In genomic region chr2:48417000-48417596, GRCm38 (mm10) we compare ENCODE assay signal across 25 mouse cellular contexts.
DNase-seq lines count a peak whose midpoint lies in the region; ATAC-seq lines count a peak whose summit lies in the region.
"Had no signal": no experiment of that assay in that cellular context is flagged by ENCODE, and none has a peak within 500 bp of the region (broad histone marks: within the 10 kb centered on the region; RNA-seq: fewer than 3 reads in every experiment).

No protein-coding gene starts in this region.

- DNase-seq in embryo, embryonic 10 days (ENCODE audit: low spot score) = peak; percentile 6
- no peak for DNase-seq in embryo, embryonic 10.5 days (ENCODE audit: low spot score)
- DNase-seq in heart, adult 8-10 months (ENCODE audit: low spot score) = no peak
- no peak for DNase-seq in heart, postnatal 36 days
- peak; percentile 36 for DNase-seq in skeletal muscle tissue, adult 2 months (ENCODE audit: low read depth, low spot score)
- no peak for DNase-seq in MN1 (ENCODE audit: low spot score)
- DNase-seq: adrenal gland, adult 2 months; adrenal gland, postnatal 25 days; B cell, adult 2 months; cerebellum, adult 18-20 months; cerebellum, adult 9-11 months; cerebellum, postnatal 36 days; gastrocnemius, postnatal 10 days; kidney, adult 8-10 months had no signal

- 47% methylated on average over 4 of the region's 4 CpGs for WGBS in heart, embryonic 11.5 days (ENCODE audit: insufficient replicate concordance)
- WGBS in heart, embryonic 15.5 days = 36% methylated on average over 4 of the region's 4 CpGs

- no peaks in the 10 kb centered on the region for H3K9me3 ChIP-seq in heart, embryonic 11.5 days (replicated peaks; ENCODE audit: control insufficient read depth, low read length)
- no peaks in the 10 kb centered on the region for H3K9me3 ChIP-seq in heart, embryonic 15.5 days (replicated peaks)
- H3K9me3 ChIP-seq: embryonic facial prominence, embryonic 12.5 days; forebrain, embryonic 12.5 days; G1E; hindbrain, embryonic 12.5 days had no signal

- no peaks in the 10 kb centered on the region for H3K4me1 ChIP-seq in heart, embryonic 11.5 days (ENCODE audit: control insufficient read depth, insufficient read depth, low read length)
- peaks cover 4% of the 10 kb centered on the region; the same call in 1 of the 2 replicates for H3K4me1 ChIP-seq in heart, embryonic 15.5 days (replicated peaks)

- H3K36me3 ChIP-seq in heart, embryonic 11.5 days (ENCODE audit: control insufficient read depth, insufficient read depth, low read length) = no peaks in the 10 kb centered on the region
- no peaks in the 10 kb centered on the region for H3K36me3 ChIP-seq in heart, embryonic 15.5 days
- H3K36me3 ChIP-seq: embryonic facial prominence, embryonic 12.5 days; forebrain, embryonic 12.5 days; G1E; hindbrain, embryonic 12.5 days had no signal

- H3K9ac ChIP-seq in heart, embryonic 11.5 days (ENCODE audit: low read depth, low read length) = no peak overlapping the region
- H3K9ac ChIP-seq in heart, embryonic 15.5 days = no peak overlapping the region
- H3K9ac ChIP-seq: embryonic facial prominence, embryonic 12.5 days; forebrain, embryonic 12.5 days; hindbrain, embryonic 12.5 days had no signal

- no peak overlapping the region for H3K4me2 ChIP-seq in heart, embryonic 11.5 days
- peak overlapping the region; percentile 23; the same call in 1 of the 2 replicates for H3K4me2 ChIP-seq in heart, embryonic 15.5 days
- H3K4me2 ChIP-seq: embryonic facial prominence, embryonic 12.5 days; forebrain, embryonic 12.5 days; hindbrain, embryonic 12.5 days had no signal

- H3K27ac ChIP-seq in heart, embryonic 11.5 days (ENCODE audit: low read depth, low read length) = 0 out of 2 replicates have a peak overlapping the region, but pooled peaks have one; percentile 50
- peak overlapping the region; percentile 84 for H3K27ac ChIP-seq in heart, embryonic 15.5 days
- H3K27ac ChIP-seq: embryonic facial prominence, embryonic 12.5 days; forebrain, embryonic 12.5 days had no signal

- intact Hi-C loops in heart, postnatal 36 days (cut with DNase I) = no loop called here

- ATAC-seq in heart, embryonic 11.5 days (replicated peaks; ENCODE audit: insufficient number of reproducible peaks, low FRiP score, low TSS enrichment) = peak; percentile 42; the same call in 1 of the 2 replicates
- ATAC-seq in heart, embryonic 15.5 days (replicated peaks; ENCODE audit: insufficient number of reproducible peaks, insufficient read depth, low FRiP score, low read depth) = peak; percentile 86
- ATAC-seq: CD4-positive, CD25-positive, alpha-beta regulatory T cell, adult 4 months; forebrain, embryonic 16.5 days; hindbrain, embryonic 16.5 days; inflammation-experienced regulatory T-cells, adult 6 months; intestine, postnatal 0 days had no signal

- no peaks in the 10 kb centered on the region for H3K27me3 ChIP-seq in heart, embryonic 11.5 days (ENCODE audit: control insufficient read depth, insufficient read depth, low read length)
- H3K27me3 ChIP-seq in heart, embryonic 15.5 days = no peaks in the 10 kb centered on the region
- H3K27me3 ChIP-seq: embryonic facial prominence, embryonic 12.5 days; hindbrain, embryonic 12.5 days had no signal

- H3K4me3 ChIP-seq in heart, embryonic 11.5 days (ENCODE audit: low read depth, low read length) = no peak overlapping the region
- H3K4me3 ChIP-seq in heart, embryonic 15.5 days = no peak overlapping the region
- H3K4me3 ChIP-seq: embryonic facial prominence, embryonic 12.5 days; forebrain, embryonic 12.5 days; hindbrain, embryonic 12.5 days had no signal

Comparison
In these comparisons a context has a peak if more than half of its experiments do, and no peak if none do; other contexts are left out.
1. DNase-seq: peak in embryo, embryonic 10 days (single experiment) and skeletal muscle tissue, adult 2 months (single experiment); none in embryo, embryonic 10.5 days (single experiment), heart, adult 8-10 months (single experiment), heart, postnatal 36 days (0 of 2) and MN1 (single experiment).